Mouse (Mus musculus) brain, embryonic 18.5 days (tissue): ENCODE results near the gene Slc30a5.

Experiments
- DNase-seq: peaks from one replicate; pipeline ENCODE4 v3.0.0-alpha.2; 2012; ENCODE audit warnings: low read depth, low spot score

Slc30a5 gene

DNA sequence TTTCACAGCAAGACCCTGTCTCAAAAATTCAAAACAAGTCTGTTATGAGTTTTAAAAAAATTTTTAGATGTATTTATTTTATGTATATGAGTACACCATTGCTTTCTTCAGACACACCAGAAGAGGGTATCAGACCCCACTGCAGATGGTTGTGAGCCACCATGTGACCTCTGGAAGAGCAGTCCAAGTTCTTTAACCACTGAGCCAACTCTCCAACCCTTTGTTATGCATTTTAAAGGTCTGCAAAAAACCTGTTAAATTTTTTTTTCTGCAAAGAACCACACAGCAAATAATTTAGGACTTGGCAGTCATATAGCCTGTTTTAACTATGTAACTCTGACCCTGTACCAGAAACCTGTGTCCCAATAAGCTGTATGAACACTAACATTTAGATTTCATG lies 58.5 kb downstream of the Slc30a5 start:
- DNase-seq, result no peak

DNA sequence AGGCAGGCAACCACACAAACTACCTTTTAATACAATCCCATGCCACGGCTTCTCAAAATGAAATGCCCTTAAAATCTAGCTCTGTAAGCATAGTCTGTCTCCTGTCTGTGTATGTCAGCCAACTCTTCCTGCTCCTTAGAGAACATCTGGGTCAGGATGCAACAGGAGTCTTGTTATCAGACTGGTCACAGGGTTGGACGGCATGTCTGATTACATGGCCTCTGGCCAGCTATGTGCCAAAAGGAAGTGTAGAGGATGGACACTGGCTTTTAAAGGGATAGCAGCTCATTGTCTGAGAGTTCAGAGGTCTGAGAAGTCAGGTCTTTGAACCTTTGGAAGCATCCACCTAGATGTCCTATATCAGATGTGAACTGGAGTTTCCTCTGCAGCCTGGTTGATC lies 77.9 kb downstream of the Slc30a5 start:
- no peak for DNase-seq

DNA sequence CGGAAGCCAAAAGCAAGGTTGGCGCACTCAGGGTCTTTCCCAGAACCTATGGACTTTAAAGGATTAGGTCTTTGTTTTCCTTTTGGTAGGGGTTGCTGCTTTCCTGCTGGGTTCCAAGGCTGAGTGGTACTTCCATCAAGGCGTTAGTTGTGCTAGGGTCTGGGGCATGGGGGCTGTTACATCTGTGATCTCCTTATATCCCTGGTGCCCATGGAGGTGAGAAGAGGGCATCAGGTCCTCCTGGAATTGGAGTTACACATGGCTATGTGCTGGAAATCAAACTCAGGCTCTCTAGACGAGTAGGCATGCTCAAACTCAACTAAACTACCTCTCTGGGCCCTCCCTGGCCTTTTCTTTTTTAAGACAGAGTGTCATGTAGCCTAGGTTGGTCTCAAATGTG lies 79.0 kb downstream of the Slc30a5 start:
- DNase-seq, result no peak

DNA sequence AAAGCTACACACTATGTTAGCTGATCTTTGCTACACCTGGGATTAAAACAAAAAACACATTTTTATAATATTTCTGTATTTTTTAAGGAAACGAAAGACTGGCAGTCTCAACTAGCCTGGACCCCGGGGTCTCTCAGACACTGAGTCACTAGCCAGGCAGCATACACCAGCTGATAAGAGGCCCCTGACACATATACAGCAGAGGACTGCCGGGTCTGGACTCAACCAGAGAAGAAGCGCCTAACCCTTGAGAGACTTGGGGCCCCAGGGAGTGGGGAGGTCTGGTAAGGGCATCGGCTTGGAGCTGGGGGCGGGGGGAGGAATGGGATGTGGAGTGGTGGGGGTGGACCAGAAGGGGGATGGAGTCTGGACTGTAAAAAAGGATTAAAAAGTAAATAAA lies 80.2 kb downstream of the Slc30a5 start:
- no peak for DNase-seq
